8 mouse cellular contexts compared by ENCODE assay signal in the genomic region with DNA sequence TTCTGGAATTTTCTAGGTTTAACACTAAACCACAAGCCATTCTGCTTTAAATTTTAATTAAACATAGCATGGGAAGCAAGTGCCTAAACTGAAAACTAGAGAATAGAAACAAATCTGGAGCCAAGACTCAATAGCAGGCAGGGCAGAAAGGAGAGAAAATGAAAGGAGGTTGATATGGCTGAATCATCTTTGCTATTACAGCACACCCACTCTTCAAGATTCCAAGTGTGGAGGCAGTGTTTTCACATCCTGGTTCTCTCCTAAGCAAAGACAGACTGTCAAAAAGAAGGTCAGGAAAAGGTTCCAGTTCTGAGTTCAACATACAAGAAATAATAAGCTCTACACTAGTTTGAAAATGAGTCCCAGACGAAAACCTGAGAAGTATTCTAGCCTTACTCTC.
"Had no signal": no experiment of that assay in that cellular context is flagged by ENCODE, and none has a peak within 500 bp of the region (broad histone marks: within the 10 kb centered on the region; RNA-seq: fewer than 3 reads in every experiment).

No protein-coding gene starts in this region.

- ATAC-seq: intestine, embryonic 16.5 days; liver, embryonic 12.5 days; midbrain, embryonic 15.5 days had no signal

- DNase-seq: kidney, adult 2 months; kidney, postnatal 14 days; lung, postnatal 14 days; retina, postnatal 1 day; thymus, postnatal 4 days had no signal
